Mouse (Mus musculus) heart, postnatal 14 days (tissue): ENCODE measurements at regions not wholly inside any gene's neighbourhood (a gene's known extent, or its start where the extent isn't known, plus 50 kb on each side); places are given as distances from the start of the nearest gene placed in this dataset.

Source experiments
- DNase-seq, 2 experiments: peaks; one replicate each; pipeline ENCODE4 v3.0.0; 2021 to 2022
- intact Hi-C: fragments of 180-260 bp; cut with DNase I; formaldehyde crosslinking; loops from one replicate; pipeline ENCODE4 v1.15.1; 2025

DNA sequence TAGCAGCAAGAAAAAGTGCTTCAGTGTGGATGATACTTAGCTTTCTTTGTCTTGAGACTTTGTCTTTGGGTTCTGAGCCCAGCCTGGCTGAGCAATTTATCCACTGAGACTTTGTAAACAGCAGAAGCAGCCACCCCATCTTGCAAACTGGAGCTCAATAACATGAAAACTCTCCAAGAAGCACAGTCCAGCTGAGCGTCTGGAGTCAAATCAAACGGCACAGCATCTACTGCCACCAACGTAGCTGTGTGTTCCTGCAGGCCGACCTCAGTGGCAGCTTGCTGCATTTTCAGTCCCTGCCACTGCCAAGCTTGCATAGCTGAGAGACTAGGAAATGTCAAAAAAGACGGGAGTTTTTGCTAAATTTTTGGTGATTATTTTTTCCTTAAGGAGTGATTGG, 68.8 kb upstream of the Galnt17 start:
- intact Hi-C loops: no loop called here
- DNase-seq: peak; percentile 10 to 22

- intact Hi-C loops: no loop called here
- DNase-seq: peak; percentile 23 to 40
Measured at GRCm38 (mm10) chr5:131371341-131372134, 63.2 kb upstream of the Galnt17 start.

- intact Hi-C loops: no loop called here
- DNase-seq: peak; percentile 10 to 23
Measured at GRCm38 (mm10) chr5:131367461-131367860, 59.2 kb upstream of the Galnt17 start.

DNA sequence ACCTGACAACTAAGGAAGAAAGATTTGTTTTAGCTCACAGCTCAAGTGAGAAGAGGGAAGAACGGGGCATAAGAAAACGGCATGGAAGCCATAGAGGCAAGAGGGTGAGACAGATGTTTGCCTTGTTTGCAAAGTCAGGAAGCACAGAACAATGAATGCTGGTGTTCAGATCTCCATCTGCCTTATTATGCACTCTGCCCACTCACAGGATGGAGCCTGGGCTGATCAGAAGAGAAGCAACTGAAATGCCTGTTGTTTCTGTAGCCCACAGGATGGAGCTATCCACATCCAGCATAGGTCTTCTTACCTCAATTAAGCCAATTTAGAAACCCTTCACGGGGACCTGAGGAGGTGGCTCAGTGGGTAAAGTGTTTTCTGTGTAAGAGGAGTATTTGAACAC, 51.5 kb upstream of the Galnt17 start:
- DNase-seq: no peak
- intact Hi-C loops: no loop called here
